Mouse (Mus musculus): ENCODE measurements at regions not wholly inside any gene's neighbourhood (a gene's known extent, or its start where the extent isn't known, plus 50 kb on each side); places are given as distances from the start of the nearest gene placed in this dataset.
A peak's percentile ranks its signal among the peaks of the same experiment; 100 is the strongest.
"Not testable (repeated sequence)": the region's sequence is repeated elsewhere in the genome, so short reads cannot be mapped to it uniquely, and the experiment has no call there.

DNA sequence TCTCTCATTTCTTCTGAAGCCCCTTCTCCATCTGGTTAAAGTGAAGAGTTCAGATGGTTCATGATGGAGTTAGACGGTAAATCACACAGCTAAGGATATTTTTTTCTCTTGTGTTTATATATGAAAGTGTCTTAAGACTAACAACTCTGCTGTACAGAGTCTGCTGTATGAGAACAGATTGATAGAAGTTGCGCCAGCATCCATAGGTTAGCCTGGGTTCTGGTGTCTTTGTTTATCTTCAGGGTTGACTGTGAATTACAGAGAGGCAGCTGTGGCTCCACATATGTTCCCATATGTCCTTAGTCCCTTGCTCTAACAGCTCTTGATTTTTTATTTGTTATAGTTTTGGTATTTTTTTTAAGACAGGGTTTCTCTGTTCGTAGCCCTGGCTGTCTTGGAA lies 334.9 kb upstream of the Api5 start:
- no peak for DNase-seq (ENCODE audit: low spot score)

DNA sequence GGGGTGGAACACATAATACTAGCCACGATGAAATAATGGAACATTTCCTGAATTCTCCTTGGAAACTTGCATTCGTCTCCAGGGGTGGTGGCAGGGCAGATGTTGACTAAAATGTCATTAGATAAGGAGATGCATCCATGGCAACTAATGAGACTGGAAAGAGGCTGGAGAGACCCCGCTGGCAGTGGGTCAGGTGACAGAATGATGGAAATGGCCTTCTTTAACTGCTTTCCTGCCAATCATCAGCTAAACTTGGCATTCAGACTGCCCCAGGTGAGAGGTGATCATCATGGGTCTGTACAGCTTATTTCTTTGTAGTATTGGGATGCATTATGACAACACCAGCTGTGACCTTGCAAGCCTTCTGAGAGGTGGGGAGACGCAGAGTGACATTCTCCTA lies 334.3 kb upstream of the Api5 start:
- no peak for DNase-seq (ENCODE audit: low spot score)

DNA sequence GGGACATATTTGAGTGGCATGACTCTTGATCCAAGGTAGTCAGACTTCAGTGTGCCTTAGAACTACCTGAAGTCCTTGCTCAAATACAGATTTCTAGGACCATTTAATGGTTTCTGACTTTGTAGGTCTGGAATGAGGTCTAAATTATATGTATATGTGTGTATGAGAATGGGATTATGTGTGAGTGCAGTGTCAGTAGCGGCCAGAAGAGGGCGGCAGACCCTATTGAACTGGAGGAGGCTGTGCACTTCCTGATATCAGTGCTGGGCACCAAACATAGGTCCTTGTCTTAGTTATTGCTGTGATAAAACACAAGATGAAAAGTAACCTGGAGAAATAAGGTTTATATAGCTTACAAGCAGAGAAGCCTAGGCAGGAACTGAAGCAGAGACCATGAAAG lies 328.6 kb upstream of the Api5 start:
- DNase-seq (ENCODE audit: low spot score): no peak

DNA sequence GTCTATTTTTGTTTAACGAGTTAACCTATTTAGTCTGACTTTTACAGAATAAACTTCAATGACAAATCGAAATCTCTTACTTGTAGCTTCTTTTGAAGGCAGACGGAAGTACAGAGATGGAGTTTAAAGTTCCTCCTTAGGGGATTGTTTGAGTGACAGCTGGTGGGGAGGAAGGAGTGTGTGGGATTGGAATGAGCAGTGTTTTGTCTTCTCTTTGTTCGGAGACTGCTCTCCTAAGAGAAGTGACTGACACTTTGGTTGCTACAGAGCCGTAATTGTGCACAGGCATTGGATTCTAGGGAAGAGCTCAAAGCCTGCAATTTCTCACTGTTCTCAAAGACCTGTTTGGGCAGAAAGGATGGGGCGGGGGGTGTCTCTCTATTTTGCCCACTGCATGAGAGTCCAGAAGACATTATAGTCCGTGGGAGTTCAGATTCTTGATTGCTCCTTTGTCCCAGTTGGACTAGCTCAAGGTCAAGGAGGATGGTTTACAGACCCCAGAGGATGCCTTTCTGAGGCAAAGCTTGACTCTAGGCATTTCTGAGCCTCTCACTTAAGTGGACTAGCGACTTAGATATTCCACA lies 327.0 kb upstream of the Api5 start:
- no peak for DNase-seq (ENCODE audit: low spot score)

DNA sequence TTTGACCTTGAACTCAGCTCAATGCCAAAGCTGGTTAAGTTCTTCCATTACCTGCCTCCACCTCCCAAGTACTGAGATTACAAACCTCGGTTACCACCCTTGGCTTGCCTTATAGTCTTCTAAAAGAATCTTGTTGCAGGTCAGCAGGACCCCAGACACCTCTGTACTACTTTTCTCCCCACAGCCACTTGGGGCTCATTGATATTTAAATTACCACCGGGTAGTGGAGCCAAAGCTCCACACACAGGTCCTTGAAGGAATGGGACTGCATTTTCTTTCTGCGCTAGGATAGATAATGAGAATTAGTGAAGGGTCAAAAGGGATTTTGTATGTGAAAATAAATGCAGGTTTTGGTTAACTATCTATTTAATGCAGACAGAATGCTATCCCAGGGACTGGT lies 326.5 kb upstream of the Api5 start:
- no peak for DNase-seq (ENCODE audit: low spot score)

DNA sequence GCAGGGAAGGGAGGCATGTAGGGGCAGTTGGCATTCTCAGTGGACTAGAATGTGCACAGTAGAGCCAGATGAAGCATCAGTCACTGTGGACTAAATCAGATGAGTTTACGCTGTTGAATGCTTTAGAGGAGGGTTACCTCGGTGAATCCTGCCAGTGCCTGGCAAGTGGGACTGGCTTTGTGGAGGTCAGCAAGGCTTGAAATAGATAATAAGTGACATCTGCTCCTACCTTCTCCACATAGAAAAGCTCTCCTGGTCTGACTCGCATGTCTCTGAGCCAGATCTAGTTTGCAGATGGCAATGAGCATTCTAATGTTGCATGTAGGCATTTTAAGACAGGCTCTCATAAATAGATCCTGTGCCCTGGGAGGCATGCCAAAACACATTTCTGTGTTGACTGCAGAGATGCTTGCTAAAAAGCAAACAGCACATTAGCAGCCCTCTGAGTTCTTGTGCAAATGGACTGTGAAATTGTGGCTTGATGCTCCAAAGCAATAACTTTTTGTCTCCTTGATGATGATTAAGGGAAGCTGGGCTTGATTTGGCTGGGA lies 310.3 kb upstream of the Api5 start:
- DNase-seq (ENCODE audit: low spot score): peak; percentile 22

DNA sequence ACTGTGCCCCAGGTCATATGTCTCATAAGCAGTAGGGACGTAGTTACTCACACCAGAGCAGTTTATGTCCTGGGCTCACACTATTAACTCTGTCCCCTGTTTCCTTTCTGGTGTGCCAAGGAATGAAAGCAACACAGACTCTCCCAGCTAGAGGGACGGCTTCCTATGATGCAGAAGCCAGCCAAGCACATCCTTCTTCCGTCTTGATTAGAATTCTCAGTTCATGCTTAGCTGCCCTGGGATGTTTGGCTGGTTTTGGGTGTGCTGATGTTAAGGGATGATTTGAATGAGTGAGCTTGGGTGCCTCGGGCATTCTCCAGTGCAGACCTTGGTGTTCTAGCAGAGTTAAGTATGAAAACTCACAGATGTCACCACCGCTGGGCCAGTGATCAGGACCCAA lies 291.9 kb upstream of the Api5 start:
- DNase-seq (ENCODE audit: low spot score): no peak

DNA sequence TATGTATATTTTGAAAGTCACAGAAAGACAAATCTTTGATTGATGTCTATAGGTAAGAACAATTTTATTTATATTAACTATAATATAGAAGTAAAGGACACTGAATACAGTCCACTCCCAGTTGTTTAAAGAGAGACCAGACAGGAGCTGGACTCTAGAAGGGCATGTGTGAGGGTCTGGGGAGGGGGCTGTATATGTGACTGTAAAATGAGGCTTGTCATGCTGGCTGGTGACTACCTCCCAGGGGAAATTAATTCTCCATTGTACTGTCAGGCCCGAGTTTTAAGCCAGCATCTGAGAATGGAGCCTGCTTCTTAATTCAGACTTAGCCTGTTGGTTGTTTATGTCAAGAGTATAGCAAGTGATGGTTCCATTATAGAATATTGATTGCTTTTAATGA lies 261.4 kb upstream of the Api5 start:
- DNase-seq (ENCODE audit: low spot score): no peak

DNA sequence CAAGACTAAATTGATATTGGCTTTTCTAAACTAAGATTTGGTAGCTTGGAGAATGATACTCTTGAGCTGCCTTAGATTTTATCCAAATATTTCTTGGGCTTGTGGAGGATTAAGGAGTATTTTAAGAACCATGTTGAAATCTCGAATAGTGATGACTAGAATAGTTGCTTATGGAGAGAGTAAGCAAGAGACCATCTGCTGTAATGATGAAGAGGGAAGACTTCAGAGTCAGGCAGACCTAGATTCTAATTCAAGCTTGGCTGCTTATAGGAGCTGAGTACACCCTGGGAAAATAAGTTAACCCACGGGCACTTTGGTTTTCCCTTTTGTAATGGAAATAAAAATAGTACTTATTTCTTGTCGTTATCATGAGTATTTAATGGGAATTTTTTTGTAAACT lies 257.3 kb upstream of the Api5 start:
- no peak for DNase-seq (ENCODE audit: low spot score)

DNA sequence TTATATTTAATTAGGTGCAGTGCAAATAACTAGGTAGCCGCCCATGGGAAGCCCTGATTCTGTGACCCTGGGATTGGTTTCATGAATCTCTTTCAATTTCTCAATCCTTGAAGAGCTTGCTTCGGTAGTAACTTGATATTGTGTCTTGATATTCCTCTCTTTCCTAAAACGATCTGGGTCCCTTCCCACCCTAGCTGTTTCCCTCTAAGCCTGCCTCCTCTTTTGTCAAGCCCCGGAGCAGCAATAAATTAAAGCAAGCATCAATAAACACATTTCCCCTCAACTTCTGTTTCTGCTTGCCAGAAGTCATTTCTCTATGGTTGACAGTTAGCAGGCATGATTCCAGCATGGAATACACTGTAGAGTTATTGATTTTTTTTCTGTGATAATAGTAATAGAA lies 252.6 kb upstream of the Api5 start:
- no peak for DNase-seq (ENCODE audit: low spot score)

DNA sequence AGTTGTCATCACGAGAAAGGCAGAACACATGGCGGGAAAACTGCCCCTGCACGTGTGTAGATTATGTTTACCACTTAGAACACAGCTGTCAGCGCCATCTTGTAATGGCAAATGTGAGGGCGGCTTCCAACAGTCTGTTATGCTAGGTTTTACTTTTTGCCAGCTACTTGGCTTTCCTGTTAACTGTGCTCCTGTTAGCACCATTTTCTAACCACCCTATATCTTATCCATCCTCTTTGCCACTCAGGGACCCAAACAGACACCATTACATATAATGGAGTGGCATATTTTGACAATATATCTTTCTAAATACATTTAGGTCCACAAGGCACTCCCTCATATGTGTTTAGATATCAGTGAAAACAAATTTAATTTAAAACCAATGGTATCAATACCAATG lies 247.7 kb upstream of the Api5 start:
- DNase-seq (ENCODE audit: low spot score): not testable (repeated sequence)

DNA sequence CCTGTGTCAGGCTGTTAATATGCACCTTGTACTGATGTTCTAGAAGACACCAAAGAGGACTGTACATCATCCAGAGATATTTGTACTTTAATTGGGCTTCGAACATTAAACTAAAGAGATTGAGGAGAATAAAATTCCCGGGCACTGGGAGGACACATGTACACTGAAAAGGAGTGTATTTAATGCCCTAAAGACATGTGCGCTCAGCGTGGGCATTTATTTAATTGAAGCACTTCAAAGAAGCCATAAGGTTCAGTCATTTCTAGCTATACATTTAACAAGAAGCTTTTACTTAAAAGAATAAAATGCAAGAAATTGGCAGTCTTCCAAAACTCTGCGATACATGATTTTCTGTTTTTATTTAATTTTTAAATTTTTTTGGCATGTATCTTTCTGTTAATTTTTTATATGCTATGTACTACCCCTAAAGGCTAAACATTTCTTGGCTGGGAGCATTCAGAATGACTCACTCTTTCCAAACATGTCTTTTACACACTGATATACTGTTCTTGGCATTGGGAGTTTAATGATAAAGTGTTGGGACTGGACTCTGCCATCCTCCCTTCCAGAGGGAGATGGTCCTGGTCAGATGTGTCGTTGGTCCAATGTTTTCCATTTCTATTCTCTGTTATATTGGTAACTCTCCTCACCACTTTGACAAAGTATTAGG lies 242.3 kb upstream of the Api5 start:
- no peak for DNase-seq (ENCODE audit: low spot score)

DNA sequence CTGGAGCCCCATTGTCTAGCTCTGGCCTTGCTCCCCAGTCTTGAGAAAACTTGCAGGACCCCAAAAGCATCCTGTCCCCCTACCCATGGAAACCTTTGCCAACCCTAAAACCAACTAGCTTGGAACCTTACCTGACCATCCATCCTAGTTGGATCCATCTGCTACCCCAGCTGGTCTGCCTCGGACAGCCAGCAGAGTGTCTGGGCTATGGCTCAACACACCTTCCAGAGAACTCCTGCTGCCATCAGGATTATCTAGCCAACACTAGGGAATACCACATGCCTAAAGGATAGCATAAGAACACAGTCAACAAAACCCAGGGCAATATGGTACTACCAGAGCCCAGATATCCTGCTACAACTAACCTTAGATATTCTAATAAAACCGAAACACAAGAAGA lies 227.9 kb upstream of the Api5 start:
- no peak for DNase-seq (ENCODE audit: low spot score)

DNA sequence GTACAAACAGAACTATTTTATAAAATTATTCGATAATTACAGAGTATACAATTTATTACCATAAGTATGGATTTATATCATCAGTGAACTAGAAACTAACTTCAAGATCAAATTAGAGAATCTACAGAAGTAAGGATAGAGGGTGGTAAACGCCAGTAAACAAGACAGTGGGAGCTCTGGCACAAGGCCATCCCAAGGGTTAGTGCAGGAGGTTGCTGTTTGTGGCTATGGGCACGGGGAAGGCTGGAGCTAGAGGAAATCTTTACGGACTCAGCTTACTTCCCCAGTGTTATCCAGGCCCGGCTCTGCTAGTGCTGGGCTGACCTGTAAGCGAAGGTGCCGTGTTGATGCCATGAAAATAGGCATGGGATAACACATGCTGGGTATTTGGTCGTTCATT lies 220.5 kb upstream of the Api5 start:
- DNase-seq (ENCODE audit: low spot score): no peak

Data from layer of hippocampus, adult 9-10 months (tissue).